24 mouse cellular contexts compared by ENCODE assay signal in genomic region chr7:79139328-79139824, GRCm38 (mm10). TPM values are rescaled to one million over a fixed set of nuclear protein-coding genes. Genes with fewer than 3 reads are reported as not detected.
DNase-seq lines count a peak whose midpoint lies in the region; ATAC-seq and TF ChIP-seq lines count a peak whose summit lies in the region.
"Had no signal": no experiment of that assay in that cellular context is flagged by ENCODE, and none has a peak within 500 bp of the region (broad histone marks: within the 10 kb centered on the region; RNA-seq: fewer than 3 reads in every experiment).

No protein-coding gene starts in this region.

- TF ChIP-seq CTCF in stomach, postnatal 0 days (IDR thresholded peaks at IDR 0.05; ENCODE audit: low read depth): no peak
- TF ChIP-seq CTCF in left cerebral cortex, adult 2 months (IDR thresholded peaks at IDR 0.05): no peak

- H3K4me1 ChIP-seq in stomach, postnatal 0 days (replicated peaks; ENCODE audit: control insufficient read depth, insufficient read depth): no peaks in the 10 kb centered on the region
- H3K4me1 ChIP-seq: embryonic facial prominence, embryonic 13.5 days; forebrain, embryonic 12.5 days; forebrain, embryonic 15.5 days had no signal

- 70% methylated on average over 6 of the region's 6 CpGs for WGBS in stomach, postnatal 0 days

- no peak overlapping the region for H3K4me2 ChIP-seq in stomach, postnatal 0 days (replicated peaks; ENCODE audit: low read depth)
- H3K4me2 ChIP-seq: embryonic facial prominence, embryonic 13.5 days; forebrain, embryonic 12.5 days; forebrain, embryonic 15.5 days; heart, embryonic 11.5 days; hindbrain, embryonic 14.5 days had no signal

- no peak overlapping the region for H3K9ac ChIP-seq in stomach, postnatal 0 days (ENCODE audit: low read length)
- H3K9ac ChIP-seq: embryonic facial prominence, embryonic 13.5 days; forebrain, embryonic 12.5 days; forebrain, embryonic 15.5 days; hindbrain, embryonic 14.5 days had no signal

- no peak for TF ChIP-seq EP300 in stomach, postnatal 0 days (optimal IDR thresholded peaks at IDR 0.05)

- H3K27me3 ChIP-seq in stomach, postnatal 0 days (ENCODE audit: control insufficient read depth, insufficient read depth, low read length): no peaks in the 10 kb centered on the region
- H3K27me3 ChIP-seq: embryonic facial prominence, embryonic 13.5 days; forebrain, embryonic 12.5 days; forebrain, embryonic 15.5 days had no signal

- H3K27ac ChIP-seq in stomach, postnatal 0 days (replicated peaks): no peak overlapping the region
- no peak overlapping the region for H3K27ac ChIP-seq in left cerebral cortex, adult 2 months
- H3K27ac ChIP-seq: embryonic facial prominence, embryonic 10.5 days; embryonic facial prominence, embryonic 13.5 days; forebrain, embryonic 12.5 days; forebrain, embryonic 15.5 days; hindbrain, embryonic 10.5 days; hindbrain, embryonic 14.5 days; hindbrain, postnatal 0 days had no signal

- H3K4me3 ChIP-seq in stomach, postnatal 0 days (ENCODE audit: low read depth, low read length): no peak overlapping the region
- H3K4me3 ChIP-seq in left cerebral cortex, adult 2 months: no peak overlapping the region
- H3K4me3 ChIP-seq: embryonic facial prominence, embryonic 10.5 days; embryonic facial prominence, embryonic 13.5 days; erythroblast, embryonic 14.5 days; forebrain, embryonic 12.5 days; forebrain, embryonic 15.5 days; hindbrain, embryonic 10.5 days had no signal

- intact Hi-C loops in left cerebral cortex, adult 2 months (cut with DNase I): no loop called here

- peaks cover 18% of the 10 kb centered on the region for H3K36me3 ChIP-seq in stomach, postnatal 0 days (ENCODE audit: control insufficient read depth, insufficient read depth, low read length)
- H3K36me3 ChIP-seq: forebrain, embryonic 15.5 days had no signal

- ATAC-seq in stomach, postnatal 0 days (ENCODE audit: low FRiP score, low TSS enrichment): no peak
- ATAC-seq: CD4-positive, CD25-positive, alpha-beta regulatory T cell, adult 4 months; forebrain, embryonic 15.5 days; hindbrain, postnatal 0 days had no signal

- H3K9me3 ChIP-seq in stomach, postnatal 0 days (ENCODE audit: control insufficient read depth, low read length): no peaks in the 10 kb centered on the region
- H3K9me3 ChIP-seq: embryonic facial prominence, embryonic 10.5 days; embryonic facial prominence, embryonic 13.5 days; forebrain, embryonic 12.5 days; forebrain, embryonic 15.5 days; hindbrain, embryonic 10.5 days had no signal

- DNase-seq in thymus, postnatal 0 days (ENCODE audit: low spot score): peak; percentile 3
- DNase-seq in thymus, postnatal 14 days: no peak
- peak; percentile 90 for DNase-seq in ES-CJ7 (ENCODE audit: low read depth, low spot score)
- DNase-seq in R1 (ENCODE audit: low read depth, low spot score): peak; percentile 92
- DNase-seq in naive thymus-derived CD4-positive, alpha-beta T cell, adult 2 months (ENCODE audit: low read depth): peak; percentile 21
- DNase-seq in stomach, postnatal 0 days (ENCODE audit: low spot score): no peak
- no peak for DNase-seq in left cerebral cortex, adult 2 months (ENCODE audit: extremely low spot score in 1 of 2, low spot score in 2 of 2)
- DNase-seq: cerebellum, adult 11-12 months; cerebellum, adult 8-10 months; cerebellum, postnatal 10 days; cerebellum, postnatal 36 days; embryo, embryonic 11 days; gastrocnemius, postnatal 10 days; heart, adult 11 months had no signal

RNA-seq across cellular contexts. Expression of gene Hapln3, which starts 8.6 kb away (rescaled TPM):
- 0.27 and 0.31 TPM in 2 replicates for polyA plus RNA-seq in thymus, postnatal 0 days (2015; fragmentation: Nextera tagmentation; extraction: Ambion mirVana)
- 0.62 and 0.67 TPM in 2 replicates for polyA plus RNA-seq in stomach, postnatal 0 days (2015; fragmentation: Nextera tagmentation; extraction: Ambion mirVana)
- 1 to 10 TPM; 1.4 to 1.9 TPM for total RNA-seq in left cerebral cortex, adult 2 months (2021)
- polyA plus RNA-seq: CD4-positive, CD25-positive, alpha-beta regulatory T cell, adult 4 months; erythroblast, embryonic 14.5 days had no signal

RNA-seq across cellular contexts. Expression of gene Mfge8, which starts 9.5 kb away (rescaled TPM):
- polyA plus RNA-seq in thymus, postnatal 0 days (2015; fragmentation: Nextera tagmentation; extraction: Ambion mirVana): 93.0 and 104 TPM in 2 replicates
- polyA plus RNA-seq in stomach, postnatal 0 days (2015; fragmentation: Nextera tagmentation; extraction: Ambion mirVana): 178 TPM in 2 replicates
- total RNA-seq in left cerebral cortex, adult 2 months (2021): 100 to 1,000 TPM; 190 to 199 TPM

Comparison
In these comparisons a context has a peak if more than half of its experiments do, and no peak if none do; other contexts are left out.
1. DNase-seq: peak in thymus, postnatal 0 days (single experiment), ES-CJ7 (single experiment), R1 (single experiment) and naive thymus-derived CD4-positive, alpha-beta T cell, adult 2 months (single experiment); none in thymus, postnatal 14 days (single experiment), stomach, postnatal 0 days (single experiment) and left cerebral cortex, adult 2 months (0 of 2).